Mouse (Mus musculus) kidney, postnatal 0 days (tissue): Measurements from ENCODE around the gene Tldc1. TPM values are rescaled to one million over a fixed set of nuclear protein-coding genes. Genes with fewer than 3 reads are reported as not detected.

Source experiments
- ATAC-seq: fragments of 200-750 bp; cut with Nextera tagmentation; replicated peaks from 2 replicates; pipeline ENCODE4 v1.8.0; 2017; ENCODE audit warnings: low read depth, moderate number of reproducible peaks, moderate TSS enrichment, moderate library complexity; ENCODE audit not compliant: low FRiP score
- DNase-seq: peaks from one replicate; pipeline ENCODE4 v3.0.0-alpha.2; 2016; ENCODE audit warnings: low spot score
- H3K27ac ChIP-seq: fragments of 300-500 bp; sonication (generic); 2 replicates; pipeline ENCODE4 v1.5.1; 2014; ENCODE audit warnings: mild to moderate bottlenecking
- H3K27me3 ChIP-seq: fragments of 300-500 bp; sonication (generic); 2 replicates; pipeline ENCODE4 v1.6.1; 2014; ENCODE audit warnings: low read length, mixed read lengths; ENCODE audit not compliant: insufficient read depth
- H3K36me3 ChIP-seq: fragments of 300-500 bp; sonication (generic); 2 replicates; pipeline ENCODE4 v1.6.1; 2014; ENCODE audit warnings: low read length, mixed read lengths; ENCODE audit not compliant: insufficient read depth
- H3K4me1 ChIP-seq: fragments of 300-500 bp; sonication (generic); replicated peaks from 2 replicates; pipeline ENCODE4 v1.6.1; 2014; ENCODE audit warnings: antibody characterized with exemption, low read length, mixed read lengths; ENCODE audit not compliant: insufficient read depth
- H3K4me2 ChIP-seq: fragments of 300-500 bp; sonication (generic); 2 replicates; pipeline ENCODE4 v1.6.1; 2014; ENCODE audit warnings: mild to moderate bottlenecking, low read length, moderate library complexity, mixed read lengths
- H3K4me3 ChIP-seq: fragments of 300-500 bp; sonication (generic); replicated peaks from 2 replicates; pipeline ENCODE4 v1.5.1; 2014; ENCODE audit warnings: low read depth, low read length
- H3K9ac ChIP-seq: fragments of 300-500 bp; sonication (generic); 2 replicates; pipeline ENCODE4 v1.6.1; 2014; ENCODE audit warnings: low read depth, low read length
- H3K9me3 ChIP-seq: fragments of 300-500 bp; sonication (generic); replicated peaks from 2 replicates; pipeline ENCODE4 v1.6.1; 2016; ENCODE audit warnings: low read length, inconsistent platforms, mixed read lengths
- CTCF ChIP-seq: IDR thresholded peaks from 2 replicates; pipeline ENCODE4 v1.5.1; 2016; ENCODE audit warnings: antibody characterized with exemption, low read depth, mild to moderate bottlenecking, moderate library complexity
- WGBS: fragments of 180-500 bp; shearing (Covaris S2); extraction: QIAGEN DNeasy Blood & Tissue Kit; methylation state at CpG from one replicate; pipeline ENCODE4 v1.1.7; 2014; 5-methylcytosine and 5-hydroxymethylcytosine counted together
- polyA plus RNA-seq: library from polyadenylated mRNA; unstranded; fragments of >200 nt; fragmentation: Nextera tagmentation; extraction: Ambion mirVana; gene quantifications from 2 replicates; pipeline ENCODE4 v1.2.1, GENCODE M21; 2015

The Tldc1 gene
- polyA plus RNA-seq, 1 experiment from 2014 or later, result 11.9 TPM

DNA sequence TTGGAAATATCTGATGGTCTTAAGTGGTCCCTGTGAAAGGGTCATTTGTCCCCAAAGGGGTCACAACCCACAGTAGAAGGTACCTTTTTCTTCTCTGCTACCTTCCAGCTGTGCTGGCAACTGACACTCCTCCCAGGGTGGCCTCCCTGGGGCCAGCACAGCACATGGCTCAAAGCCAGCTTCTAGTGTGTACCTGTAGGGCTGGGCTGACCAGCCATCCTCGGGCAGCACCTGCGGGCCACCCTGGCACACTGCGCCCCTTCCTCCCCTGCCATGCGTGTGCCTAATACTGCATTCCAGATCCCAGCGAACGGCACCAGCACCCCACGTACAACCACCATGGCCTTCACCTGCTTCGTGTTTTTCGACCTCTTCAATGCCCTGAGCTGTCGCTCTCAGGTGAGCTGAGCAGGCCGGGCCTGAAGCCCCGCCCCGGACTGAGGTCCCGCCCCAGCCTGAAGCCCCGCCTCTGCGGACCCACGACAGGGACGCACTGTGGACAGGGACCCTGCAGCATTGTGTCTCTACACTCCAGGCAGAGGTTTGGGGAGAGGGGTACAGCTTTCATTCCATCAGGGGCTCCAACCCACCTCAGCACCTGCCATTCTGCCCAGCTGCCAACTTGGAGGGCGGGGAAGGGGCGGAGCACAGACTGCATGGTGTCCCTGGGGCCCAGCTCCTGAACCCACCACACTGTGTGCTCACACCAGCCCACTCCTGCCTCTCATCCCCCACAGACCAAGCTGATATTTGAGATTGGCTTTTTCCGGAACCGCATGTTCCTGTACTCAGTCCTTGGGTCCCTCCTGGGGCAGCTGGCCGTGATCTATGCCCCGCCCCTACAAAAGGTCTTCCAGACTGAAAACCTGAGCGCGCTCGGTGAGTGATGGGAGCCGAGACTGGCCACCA lies 22.7 kb downstream of the Tldc1 start:
- Histone ChIP-seq H3K9ac (0 out of 2 replicates have a peak overlapping the region, but pooled peaks have one; percentile 10), H3K27me3 (no peaks in the 10 kb centered on the region), H3K4me1 (peaks cover 8% of the 10 kb centered on the region), H3K4me2 (peak overlapping the region; percentile 53), H3K36me3 (no peaks in the 10 kb centered on the region; the same call in 1 of the 2 replicates), H3K27ac (no peak overlapping the region), H3K4me3 (peak overlapping the region; percentile 29), H3K9me3 (no peaks in the 10 kb centered on the region)
- WGBS, result 18% methylated on average over 28 of the region's 28 CpGs
- no peak for TF ChIP-seq CTCF
- DNase-seq (no peak), ATAC-seq (peak; percentile 60)

DNA sequence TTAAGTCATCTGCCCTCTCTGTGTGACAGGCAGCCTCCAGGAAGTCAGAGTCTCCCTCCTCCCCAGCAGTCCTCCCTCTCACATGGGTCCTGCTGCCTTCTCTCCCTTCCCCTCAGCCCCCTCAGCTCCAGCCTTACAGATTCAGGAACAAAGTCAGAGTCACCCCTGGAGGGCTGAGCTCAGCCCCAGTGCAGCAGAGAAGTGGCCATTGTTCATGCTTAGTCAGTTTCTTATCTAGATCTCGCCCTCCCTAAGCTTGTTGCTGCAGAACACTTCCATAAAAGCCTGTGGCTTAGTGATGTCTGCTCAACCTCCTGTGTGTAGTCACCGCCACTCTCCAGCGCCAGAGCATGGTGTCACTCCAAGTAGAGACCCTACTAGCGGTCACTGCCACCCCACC lies 33.6 kb downstream of the Tldc1 start:
- TF ChIP-seq CTCF, result no peak
- Histone ChIP-seq H3K4me2 (no peak overlapping the region), H3K4me3 (no peak overlapping the region), H3K36me3 (no peaks in the 10 kb centered on the region), H3K9me3 (no peaks in the 10 kb centered on the region), H3K9ac (no peak overlapping the region), H3K27me3 (no peaks in the 10 kb centered on the region), H3K4me1 (no peaks in the 10 kb centered on the region), H3K27ac (no peak overlapping the region)
- WGBS, result 77% methylated on average over 4 of the region's 4 CpGs
- DNase-seq (no peak), ATAC-seq (no peak)

DNA sequence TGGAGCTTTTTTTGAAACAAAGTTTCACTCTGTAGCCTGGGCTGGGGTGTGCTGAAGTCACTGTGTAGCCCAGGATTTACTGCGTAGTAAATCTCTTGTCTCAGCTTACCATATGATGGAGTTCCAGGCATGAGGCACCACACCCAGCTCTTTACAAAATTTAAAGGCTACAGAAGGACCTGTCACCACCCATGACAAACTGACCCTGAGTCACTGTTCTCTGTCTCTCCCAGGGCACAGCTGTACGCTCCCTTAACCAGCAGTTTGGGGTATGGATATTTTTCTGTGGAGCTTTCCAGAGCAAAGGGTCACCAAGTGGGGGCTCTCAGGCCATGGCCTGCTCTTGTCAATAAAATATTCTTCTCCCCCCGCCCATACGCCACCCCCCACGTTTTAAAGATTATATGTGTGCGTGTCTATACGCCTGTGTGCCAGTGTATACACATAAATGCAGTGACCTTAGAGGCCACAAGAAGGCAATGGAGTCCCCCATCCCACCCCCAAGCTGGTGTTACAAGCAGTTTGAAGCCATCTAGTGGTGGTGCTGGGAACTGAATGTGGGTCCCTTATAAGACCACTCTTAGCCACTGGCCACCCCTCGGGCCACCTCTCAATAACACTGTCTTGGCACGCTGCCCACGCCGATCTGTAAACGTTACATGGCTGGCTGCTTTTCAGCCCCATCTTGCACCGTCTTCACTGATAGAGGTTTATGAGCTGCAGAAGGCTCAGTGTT lies 34.8 kb downstream of the Tldc1 start:
- 34% methylated on average over 13 of the region's 13 CpGs for WGBS
- peak; percentile 80 for TF ChIP-seq CTCF
- Histone ChIP-seq H3K36me3 (no peaks in the 10 kb centered on the region), H3K9me3 (no peaks in the 10 kb centered on the region), H3K27me3 (no peaks in the 10 kb centered on the region), H3K9ac (no peak overlapping the region), H3K4me3 (no peak overlapping the region), H3K4me1 (no peaks in the 10 kb centered on the region), H3K27ac (no peak overlapping the region), H3K4me2 (no peak overlapping the region)
- DNase-seq, result peak; percentile 78
- ATAC-seq, result peak; percentile 62

DNA sequence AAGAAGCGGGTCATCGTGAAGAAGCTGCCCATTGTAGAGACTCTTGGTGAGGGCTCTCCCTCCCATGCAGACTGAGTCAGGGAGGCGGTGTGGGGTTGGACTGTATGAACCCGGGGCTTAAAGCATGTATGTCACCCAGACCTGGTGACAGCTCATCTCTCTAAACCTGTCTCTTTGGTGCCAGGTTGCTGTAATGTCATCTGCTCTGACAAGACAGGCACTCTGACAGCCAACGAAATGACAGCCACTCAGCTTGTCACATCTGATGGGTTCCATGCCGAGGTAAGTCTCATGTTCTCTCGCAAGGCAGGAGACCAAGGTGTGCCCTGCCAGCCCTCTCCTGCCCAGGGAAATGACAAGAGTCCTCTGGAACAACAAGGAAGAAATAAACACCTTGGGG lies 35.8 kb downstream of the Tldc1 start:
- Histone ChIP-seq H3K9me3 (no peaks in the 10 kb centered on the region), H3K9ac (no peak overlapping the region), H3K27ac (no peak overlapping the region), H3K27me3 (no peaks in the 10 kb centered on the region), H3K36me3 (no peaks in the 10 kb centered on the region), H3K4me3 (no peak overlapping the region), H3K4me2 (no peak overlapping the region), H3K4me1 (no peaks in the 10 kb centered on the region)
- no peak for DNase-seq
- ATAC-seq, result no peak
- TF ChIP-seq CTCF, result no peak
- WGBS, result 83% methylated on average over 7 of the region's 7 CpGs

DNA sequence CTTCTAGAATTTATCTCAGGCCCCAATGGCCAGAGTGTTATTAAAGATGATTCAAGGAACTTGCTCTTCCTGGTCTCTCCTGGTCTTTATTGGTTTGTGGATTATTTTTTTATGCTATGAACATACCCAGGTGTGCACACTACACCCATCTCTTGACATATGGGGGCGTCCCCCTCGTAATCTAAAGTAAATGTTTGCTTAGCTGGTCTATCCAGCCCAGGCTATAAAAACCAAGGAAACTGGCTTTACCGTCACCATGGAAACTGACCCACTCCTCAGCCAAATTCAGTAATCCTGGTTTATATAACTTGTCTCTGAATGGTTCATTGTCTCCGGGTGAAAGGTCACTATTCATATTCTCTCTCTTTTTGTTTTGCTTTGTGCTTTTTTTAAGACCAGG lies 37.6 kb downstream of the Tldc1 start:
- Histone ChIP-seq H3K27me3 (no peaks in the 10 kb centered on the region), H3K27ac (no peak overlapping the region), H3K9me3 (no peaks in the 10 kb centered on the region), H3K4me3 (no peak overlapping the region), H3K36me3 (no peaks in the 10 kb centered on the region), H3K4me2 (no peak overlapping the region), H3K9ac (no peak overlapping the region), H3K4me1 (no peaks in the 10 kb centered on the region)
- DNase-seq, result no peak
- 45% methylated on average over 4 of the region's 4 CpGs for WGBS
- TF ChIP-seq CTCF, result no peak
- no peak for ATAC-seq

DNA sequence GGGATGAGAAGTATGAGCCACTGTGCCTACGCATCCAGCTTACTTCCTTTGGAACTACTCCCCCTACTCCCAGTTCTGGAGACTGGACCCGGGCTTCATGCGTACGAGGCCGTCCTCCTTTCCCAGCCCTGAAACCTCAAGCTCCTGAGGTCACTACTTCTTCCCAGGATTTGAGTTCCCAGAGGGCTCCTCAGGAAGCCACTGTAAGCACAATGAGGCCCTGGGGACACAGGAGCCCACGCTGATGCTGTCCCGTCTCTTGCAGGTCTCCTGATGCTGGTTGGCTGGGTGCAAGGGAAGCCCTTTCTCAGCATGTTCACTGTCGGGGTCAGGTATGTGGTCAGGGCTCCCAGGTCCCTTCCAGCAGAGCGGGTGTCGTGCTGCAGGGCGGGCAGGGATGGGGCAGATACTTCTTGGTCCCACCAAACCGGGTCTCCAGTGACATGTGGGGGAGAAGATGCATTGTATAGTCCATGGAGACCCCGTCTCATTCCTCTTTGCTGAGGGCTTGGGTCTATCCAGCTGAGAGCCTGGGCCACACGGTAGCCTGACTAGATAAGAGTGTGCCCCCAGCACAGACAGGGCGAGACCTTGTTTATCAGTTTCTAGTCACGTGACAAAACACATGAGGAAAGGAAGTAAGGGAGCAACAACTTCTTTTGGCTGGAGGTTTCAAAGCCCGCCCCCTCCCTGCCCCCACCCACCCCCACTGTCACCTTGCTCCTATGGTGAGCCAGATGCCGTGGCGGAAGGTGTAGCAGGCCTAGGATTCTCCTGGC lies 39.9 kb downstream of the Tldc1 start:
- H3K4me3 ChIP-seq, result no peak overlapping the region
- DNase-seq (no peak), ATAC-seq (no peak)
- 80% methylated on average over 19 of the region's 19 CpGs for WGBS
- H3K9ac ChIP-seq, result no peak overlapping the region
- no peaks in the 10 kb centered on the region for H3K27me3 ChIP-seq
- H3K4me1 ChIP-seq, result no peaks in the 10 kb centered on the region
- H3K36me3 ChIP-seq, result no peaks in the 10 kb centered on the region
- H3K27ac ChIP-seq, result no peak overlapping the region
- no peak for TF ChIP-seq CTCF
- no peaks in the 10 kb centered on the region for H3K9me3 ChIP-seq
- H3K4me2 ChIP-seq, result no peak overlapping the region
